Mouse (Mus musculus) monocyte, adult 2 months (primary cell): ENCODE data around the gene Ssbp3.

Experiments
- DNase-seq, 2 experiments: peaks; one replicate each; pipeline ENCODE4 v3.0.0; 2022; ENCODE audit warnings: low spot score in 2 of 2, low read depth in 1 of 2

The Ssbp3 gene

GRCm38 (mm10) chr4:106910201-106911172, at the start of gene Ssbp3:
TSS of gene Ssbp3 (plus strand) at chr4:106910701.
- DNase-seq, result peak in 1 of 2 experiments; percentile 16

- no peak for DNase-seq
Measured at GRCm38 (mm10) chr4:106861871-106862270, 48.6 kb upstream of the Ssbp3 start.

GRCm38 (mm10) chr4:106862317-106862716, 48.2 kb upstream of the Ssbp3 start:
- no peak for DNase-seq

DNA sequence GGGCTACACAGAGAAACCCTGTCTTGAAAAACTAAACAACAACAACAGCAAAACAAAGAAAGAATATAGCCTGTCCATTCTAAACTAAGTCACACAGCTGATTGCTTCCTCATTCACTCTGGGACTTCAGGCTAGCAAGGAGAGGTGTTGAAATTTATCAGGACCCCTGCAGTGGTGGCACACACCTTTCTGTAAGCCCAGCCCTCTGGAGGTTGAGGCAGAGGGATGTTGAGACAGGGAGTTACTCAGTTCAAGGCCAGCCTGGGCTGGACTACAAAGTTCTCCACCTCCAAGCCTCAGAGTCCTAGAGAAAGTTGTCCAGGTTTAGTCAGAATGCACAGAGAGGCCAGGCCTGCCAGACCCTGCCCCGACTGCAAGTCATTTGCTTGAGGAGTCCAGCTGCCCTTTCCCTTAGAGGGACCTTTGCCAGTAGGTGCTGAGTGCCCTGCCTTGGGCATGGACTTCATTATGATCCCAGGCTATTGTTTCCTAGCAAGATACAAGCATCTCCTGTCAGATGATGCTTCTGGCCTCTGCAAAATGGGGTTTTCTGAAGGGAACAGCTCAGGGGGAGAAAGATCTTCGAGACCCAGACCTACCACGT, 47.6 kb upstream of the Ssbp3 start:
- DNase-seq, result no peak

DNA sequence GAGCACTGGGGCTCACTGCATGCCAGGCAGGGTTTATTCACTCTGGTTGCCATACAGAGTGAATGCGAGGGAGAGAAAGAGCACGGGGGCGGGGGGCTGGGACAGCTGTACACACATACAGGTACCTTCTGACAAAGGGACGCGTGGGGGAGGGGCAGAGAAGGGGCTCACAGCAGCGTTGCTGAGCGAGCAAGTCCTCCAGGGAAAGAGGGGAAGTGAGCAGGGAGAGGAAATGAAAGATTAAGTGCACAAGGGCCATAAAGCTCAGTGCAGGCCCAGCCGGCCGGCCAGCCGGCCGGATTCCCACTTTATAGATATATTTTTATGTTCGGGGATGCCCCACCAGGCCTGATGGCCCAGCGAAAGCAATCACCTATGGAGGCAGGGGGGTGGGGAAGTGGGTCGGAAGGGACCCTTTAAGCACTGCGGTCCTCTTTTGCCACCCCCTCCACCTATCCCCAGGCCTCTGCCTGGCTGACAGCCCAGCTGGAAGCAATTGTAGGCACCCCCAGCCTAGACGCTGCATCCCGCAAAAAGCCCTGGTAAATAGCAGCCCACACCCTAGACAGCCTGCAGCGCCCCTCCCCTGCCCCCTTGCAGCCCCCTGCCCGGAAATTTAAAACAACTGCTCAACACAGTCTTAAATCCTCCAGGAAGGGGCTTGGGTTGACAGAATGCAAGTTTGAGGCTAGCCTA, 44.9 kb upstream of the Ssbp3 start:
- DNase-seq, result no peak

- DNase-seq, result no peak
Measured at GRCm38 (mm10) chr4:106866381-106866780, 44.1 kb upstream of the Ssbp3 start.

- DNase-seq, result no peak
Measured at GRCm38 (mm10) chr4:106866845-106867244, 43.7 kb upstream of the Ssbp3 start.

DNA sequence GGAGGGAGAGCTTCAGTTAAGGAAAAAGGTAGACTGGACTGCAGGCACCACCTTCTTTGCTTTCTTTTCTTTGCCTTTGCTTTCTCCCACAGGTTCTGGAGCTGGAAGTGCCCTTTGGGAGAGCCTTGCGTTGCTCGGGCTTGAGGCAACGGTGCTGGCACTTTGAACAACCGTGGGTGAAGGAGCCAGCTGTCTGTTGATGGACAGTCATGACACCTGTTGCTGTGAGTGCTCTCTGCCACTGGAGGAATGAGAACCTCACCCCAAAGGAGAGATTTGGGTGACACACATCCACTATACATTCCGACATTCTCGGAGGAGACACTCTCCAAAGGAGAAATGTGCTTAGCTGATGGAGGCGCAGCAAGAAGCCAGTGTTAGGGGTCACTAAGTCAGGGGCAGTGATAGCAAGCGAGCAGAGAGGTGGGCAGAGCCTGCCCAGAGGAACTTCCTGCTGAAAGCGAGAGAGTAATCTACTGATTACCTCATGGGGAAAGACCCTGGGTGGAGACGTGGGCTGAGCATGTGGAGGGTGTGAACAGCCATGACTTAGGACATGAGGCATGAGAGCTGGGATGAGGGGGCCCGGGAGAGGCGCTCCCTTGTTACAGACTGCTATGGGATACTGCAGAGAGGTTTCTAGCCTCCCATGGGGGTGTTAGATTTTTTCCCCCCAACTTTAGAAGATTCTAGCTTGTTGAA, 41.6 kb upstream of the Ssbp3 start:
- no peak for DNase-seq

DNA sequence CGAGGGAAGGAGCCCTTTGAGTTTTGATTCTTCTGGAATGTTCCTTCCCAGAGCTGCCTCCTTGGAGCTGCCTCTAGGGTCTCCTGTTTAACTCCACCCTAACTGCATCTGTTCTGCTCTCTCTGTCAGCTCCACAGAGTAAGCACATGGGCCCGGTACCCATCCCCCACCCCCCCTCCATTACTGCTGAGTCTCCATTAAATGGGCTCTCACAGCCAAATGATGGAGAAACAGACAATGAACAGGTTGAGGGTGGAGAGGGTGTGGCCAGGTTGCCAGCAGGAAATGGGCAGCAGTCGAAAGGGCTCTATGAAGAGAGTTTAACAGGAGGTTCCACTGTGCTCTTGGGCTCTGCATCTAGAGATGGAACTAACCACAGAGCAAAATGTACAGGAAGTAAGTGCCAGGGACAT, 41.0 kb upstream of the Ssbp3 start:
- DNase-seq, result no peak

GRCm38 (mm10) chr4:106870556-106870955, 39.9 kb upstream of the Ssbp3 start:
- no peak for DNase-seq

DNA sequence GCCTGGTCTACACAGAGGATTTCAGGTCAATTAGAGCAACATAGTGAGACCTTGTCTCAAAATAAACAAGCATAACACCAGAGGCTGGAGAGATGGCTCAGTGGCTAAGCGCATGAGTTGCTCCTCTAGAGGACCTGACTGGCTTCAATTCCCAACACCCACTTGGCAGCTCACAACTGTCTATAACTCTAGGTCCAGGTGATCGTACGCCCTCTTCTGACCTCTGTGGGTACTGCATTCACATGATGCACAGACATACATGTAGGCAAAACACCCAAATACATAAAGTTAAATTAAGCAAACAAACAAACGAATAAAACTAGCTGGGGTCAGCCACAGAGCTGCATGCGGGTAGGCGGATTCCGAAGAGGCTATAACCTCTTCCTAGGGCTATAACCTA, 36.0 kb upstream of the Ssbp3 start:
- DNase-seq, result no peak

DNA sequence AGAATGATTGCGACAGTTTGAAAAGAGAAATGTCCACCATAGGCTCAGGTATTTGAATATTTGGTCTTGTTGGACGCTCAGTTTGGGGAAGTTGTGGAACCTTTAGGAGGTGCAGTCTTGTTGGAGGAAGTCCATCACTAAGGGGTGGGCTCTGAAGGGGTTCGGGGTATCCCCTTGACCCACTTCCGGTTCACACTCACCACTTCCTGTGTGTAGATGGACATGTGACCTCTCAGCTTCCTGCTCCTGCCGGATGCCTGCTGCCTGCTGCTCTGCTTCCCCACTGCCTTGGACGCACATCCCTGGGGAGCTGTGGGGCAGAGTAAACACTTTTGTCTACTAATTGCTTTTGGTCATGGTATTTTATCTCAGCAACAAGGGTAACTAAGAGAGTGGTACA, 29.4 kb upstream of the Ssbp3 start:
- DNase-seq, result peak in 1 of 2 experiments; percentile 10

DNA sequence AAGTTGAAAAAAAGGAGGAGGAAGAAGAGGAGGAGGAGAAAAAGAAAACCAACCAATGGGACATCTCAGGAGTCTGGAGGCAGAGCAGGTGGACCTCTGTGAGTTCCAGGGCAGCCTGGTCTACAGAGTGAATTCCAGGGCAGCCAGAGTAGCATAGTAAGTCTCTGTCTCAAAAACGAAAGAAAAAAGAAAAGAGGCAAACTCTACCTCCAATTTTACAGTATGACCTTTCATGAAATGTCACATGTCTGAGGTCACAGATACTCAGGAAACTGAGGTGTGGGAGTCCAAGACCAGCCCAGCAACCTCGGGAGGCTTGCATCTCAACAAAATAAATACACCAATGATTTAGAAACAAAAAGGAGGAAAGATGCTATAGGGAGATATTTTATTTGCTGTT, 27.4 kb upstream of the Ssbp3 start:
- DNase-seq, result no peak

DNA sequence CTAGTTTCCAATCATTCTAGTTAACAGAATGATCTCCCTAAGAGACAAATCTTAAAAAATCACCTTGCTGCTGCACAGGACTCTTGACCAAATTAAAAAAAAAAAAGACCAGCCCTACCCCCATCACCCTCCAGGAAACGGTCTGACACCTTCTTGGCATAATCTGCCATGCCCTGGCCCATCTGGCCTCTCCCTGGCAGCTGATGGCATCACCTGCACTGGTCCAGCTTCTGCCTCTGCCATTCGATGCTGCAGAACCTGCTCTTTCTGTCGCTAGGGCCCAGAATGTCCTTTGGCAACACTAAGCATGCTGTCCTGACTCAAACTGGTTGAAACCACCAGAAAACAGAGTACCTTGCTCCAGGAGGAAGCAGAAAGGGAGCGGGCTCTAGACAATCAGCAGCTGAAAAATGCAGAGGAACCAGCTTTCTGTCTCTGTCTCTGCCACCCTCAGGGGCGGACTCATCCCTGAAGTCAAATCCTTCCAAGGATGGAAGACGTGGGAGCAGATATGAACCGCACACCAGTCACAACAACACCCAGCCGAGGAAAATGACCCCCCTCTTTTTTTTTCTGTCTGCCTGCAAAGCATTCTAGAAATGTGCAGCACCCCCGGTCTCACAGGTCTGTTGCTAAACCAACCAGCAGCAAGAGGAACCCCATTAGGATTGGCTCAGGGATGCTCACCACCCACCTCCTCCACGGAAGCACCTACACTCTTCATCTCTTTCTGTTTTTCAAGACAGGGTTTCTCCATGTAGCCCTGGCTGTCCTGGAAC, 24.0 kb upstream of the Ssbp3 start:
- DNase-seq, result no peak

- no peak for DNase-seq
Measured at GRCm38 (mm10) chr4:106896086-106896485, 14.4 kb upstream of the Ssbp3 start.

DNA sequence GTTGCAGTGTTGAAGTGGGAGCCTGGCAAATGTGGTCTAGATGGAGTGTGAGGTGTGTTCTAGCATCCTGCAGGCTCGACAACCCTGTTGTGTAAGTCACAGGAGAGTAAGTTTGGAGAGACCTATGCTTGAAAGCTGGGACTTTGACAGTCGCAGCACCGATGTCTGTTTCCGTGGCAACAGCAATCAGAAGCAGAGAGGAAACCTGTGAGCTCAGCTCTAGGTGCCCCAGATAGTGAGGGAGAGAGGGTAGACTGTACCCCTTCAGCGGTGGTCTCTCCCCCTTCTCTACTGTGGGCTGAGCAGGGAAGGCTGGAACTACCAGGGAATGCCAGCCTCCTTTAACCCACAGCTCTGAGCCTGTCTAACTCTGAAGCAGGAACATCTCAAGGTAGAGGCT, 11.6 kb upstream of the Ssbp3 start:
- DNase-seq, result no peak

DNA sequence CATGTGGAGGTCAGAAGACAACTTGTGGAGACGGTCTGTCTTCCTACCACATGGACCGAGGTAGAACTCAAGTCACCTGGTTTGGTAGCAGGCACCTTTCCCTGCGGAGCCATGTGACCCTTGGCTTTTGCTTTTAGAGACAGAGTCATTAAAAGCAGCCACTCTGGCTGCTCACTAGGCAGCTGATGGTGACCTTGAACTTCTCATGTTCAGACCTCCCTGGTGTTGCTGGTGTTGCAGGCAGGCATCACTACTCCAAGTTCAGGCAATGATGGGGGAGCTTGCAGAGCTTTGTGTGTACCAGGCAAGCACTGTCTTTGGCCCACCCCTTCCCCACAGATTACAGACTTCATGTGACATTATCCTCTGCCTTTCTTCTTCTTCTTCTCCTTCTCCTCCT, 11.0 kb upstream of the Ssbp3 start:
- no peak for DNase-seq

GRCm38 (mm10) chr4:106900718-106901117, 9.8 kb upstream of the Ssbp3 start:
- no peak for DNase-seq

- no peak for DNase-seq
Measured at GRCm38 (mm10) chr4:106901610-106902009, 8.9 kb upstream of the Ssbp3 start.

DNA sequence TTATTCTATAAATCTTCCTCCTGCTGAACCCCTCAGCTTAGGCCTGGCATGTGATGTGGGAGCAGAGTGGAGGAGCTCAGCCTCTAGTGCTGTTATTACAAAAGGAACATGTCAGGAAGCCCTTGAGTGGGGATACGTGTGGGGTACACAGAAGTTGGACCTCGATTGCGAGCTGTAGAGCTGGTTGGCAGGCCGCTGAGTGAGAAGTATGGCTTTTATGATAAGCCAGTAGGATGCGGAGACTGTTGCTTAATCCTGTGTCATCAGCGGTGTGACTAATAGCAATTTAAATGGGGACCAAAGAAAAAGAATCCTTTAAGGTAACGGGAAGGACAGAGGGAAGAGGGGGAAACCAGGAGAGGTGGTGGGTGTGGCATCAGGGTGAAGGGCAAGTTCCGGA, 8.3 kb upstream of the Ssbp3 start:
- no peak for DNase-seq
